Mouse (Mus musculus) MEL (cell line): Measurements from ENCODE around the gene Lrpap1.

Experiments used
- MAFK ChIP-seq: IDR thresholded peaks from 2 replicates; pipeline ENCODE4 v1.6.1; 2011; ENCODE audit warnings: low read depth, mild to moderate bottlenecking, low read length, improper control_type of control experiment, borderline replicate concordance
- UBTF ChIP-seq: IDR thresholded peaks from 2 replicates; pipeline ENCODE4 v1.6.1; 2012; ENCODE audit warnings: low read depth, mild to moderate bottlenecking, inconsistent platforms, low read length, improper control_type of control experiment, moderate library complexity, borderline replicate concordance; ENCODE audit not compliant: insufficient read depth
- USF1 ChIP-seq: IDR thresholded peaks from 2 replicates; pipeline ENCODE4 v1.6.1; 2014; ENCODE audit warnings: low read depth, mild to moderate bottlenecking, inconsistent platforms, low read length, improper control_type of control experiment, moderate library complexity

DNA sequence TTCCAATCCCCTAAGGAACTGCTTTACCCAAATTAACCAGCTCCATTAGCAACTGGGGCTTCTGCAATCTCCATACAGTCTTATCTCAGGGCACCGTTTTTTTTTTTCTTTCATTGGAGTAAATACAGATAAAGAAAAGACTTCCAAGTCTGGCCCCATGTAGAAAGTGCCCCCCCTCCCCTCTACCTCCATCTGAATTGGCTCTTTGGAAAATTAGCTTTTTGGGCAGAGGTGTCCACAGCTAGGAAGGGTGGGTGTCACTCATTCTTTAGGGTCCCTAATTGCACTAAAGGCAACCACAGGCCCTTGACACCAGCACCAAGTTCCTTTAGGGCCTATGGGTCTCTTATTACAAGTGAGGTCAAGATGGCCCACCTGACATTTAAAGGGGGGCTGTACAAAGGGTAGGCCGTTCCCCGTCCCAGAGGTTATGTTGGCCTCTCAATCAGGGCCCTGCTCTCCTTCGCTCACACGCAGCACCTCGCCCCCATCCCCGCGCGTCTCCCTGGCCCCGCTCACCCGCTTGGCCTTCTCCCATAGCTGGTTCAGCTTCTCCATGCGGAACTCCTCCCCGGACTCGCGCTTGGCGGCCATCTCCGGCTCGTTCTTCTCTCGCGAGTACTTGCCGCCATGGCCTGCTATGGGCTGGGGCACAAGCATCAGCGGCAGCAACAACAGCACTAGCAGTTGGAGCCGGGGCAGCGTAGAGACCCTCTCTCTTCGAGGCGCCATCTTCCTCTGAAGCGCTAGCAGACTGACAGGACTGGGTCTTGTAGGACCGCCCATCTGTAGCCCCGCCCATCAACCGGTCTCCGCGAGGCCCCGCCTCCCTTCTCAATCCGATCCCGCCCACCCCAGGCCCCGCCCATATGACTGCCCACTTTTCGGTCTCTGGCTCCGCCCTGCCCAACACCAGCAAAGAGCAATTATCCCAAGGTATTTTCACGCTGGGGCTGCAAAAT lies at the start of gene Lrpap1:
- TF ChIP-seq MAFK (no peak), USF1 (peak; percentile 51), UBTF (no peak)
